16 mouse cellular contexts compared by ENCODE assay signal in the genomic region with DNA sequence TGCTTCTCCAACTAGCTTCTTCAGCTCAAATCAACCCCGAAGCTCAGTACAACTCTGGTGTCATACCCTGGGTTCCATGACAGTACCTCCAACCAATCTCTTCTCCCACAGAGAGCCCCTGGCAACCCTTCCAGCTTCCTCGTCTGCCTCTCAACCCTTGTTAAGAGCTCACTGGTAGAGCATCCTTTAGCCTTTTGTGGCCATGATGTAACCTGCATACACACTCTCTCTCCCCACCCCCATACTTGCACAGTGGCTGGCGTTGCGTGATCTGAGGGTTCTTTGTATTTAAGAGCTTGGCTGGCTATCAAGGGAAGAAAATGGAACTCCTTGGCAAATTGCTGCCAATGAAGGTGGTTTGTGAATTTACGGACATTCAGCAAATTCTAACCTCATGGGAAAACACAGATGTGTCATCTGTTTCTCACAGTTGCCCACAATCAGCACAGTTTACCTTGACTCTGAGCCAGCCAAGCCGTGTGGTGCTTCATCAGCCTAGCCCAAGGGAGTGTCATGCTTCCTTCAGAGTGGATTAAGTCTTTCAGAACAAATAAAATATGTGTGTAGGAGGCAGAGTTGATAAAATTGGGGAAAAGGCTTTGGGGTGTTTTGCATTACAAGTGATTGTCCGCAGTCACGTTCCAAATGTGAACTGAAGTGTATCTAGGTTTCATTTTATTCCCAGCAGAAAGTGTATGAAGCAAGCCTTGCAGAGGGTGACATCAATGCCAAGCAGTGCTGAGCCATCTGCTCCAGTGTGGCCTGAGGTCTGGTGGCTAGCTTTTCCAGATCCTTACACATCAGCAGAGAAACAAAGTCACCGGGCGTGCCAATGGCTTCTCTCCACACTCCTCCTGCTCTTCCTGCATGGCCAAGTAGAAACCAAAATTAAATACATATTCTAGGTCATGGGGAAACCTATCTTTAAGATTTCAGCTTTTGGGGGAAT. TPM values are rescaled to one million over a fixed set of nuclear protein-coding genes. Genes with fewer than 3 reads are reported as not detected.
DNase-seq lines count a peak whose midpoint lies in the region; ATAC-seq and TF ChIP-seq lines count a peak whose summit lies in the region.
"Had no signal": no experiment of that assay in that cellular context is flagged by ENCODE, and none has a peak within 500 bp of the region (broad histone marks: within the 10 kb centered on the region; RNA-seq: fewer than 3 reads in every experiment).

No protein-coding gene starts in this region.

- no peaks in the 10 kb centered on the region; the same call in 1 of the 2 replicates for H3K4me1 ChIP-seq in hindbrain, embryonic 16.5 days (ENCODE audit: control insufficient read depth, insufficient read depth, low read depth, low read length)
- no peaks in the 10 kb centered on the region for H3K4me1 ChIP-seq in neural tube, embryonic 15.5 days
- H3K4me1 ChIP-seq: hindbrain, embryonic 13.5 days; liver, embryonic 15.5 days had no signal

- no peak overlapping the region for H3K9ac ChIP-seq in hindbrain, embryonic 16.5 days (ENCODE audit: low read depth, low read length)
- no peak overlapping the region for H3K9ac ChIP-seq in neural tube, embryonic 15.5 days (replicated peaks)
- H3K9ac ChIP-seq: hindbrain, embryonic 13.5 days; liver, embryonic 15.5 days had no signal

- no peak overlapping the region for H3K4me3 ChIP-seq in myocyte
- H3K4me3 ChIP-seq in hindbrain, embryonic 16.5 days (ENCODE audit: low read length): no peak overlapping the region
- no peak overlapping the region for H3K4me3 ChIP-seq in neural tube, embryonic 15.5 days (replicated peaks)
- H3K4me3 ChIP-seq: hindbrain, embryonic 13.5 days; liver, embryonic 15.5 days had no signal

- 64% methylated on average over 10 of the region's 10 CpGs for WGBS in hindbrain, embryonic 16.5 days
- 71% methylated on average over 10 of the region's 10 CpGs for WGBS in neural tube, embryonic 15.5 days

- H3ac ChIP-seq in myocyte (ENCODE audit: control insufficient read depth, insufficient read length): no peak overlapping the region

- intact Hi-C loops in left cerebral cortex, postnatal 10 days (cut with DNase I): no loop called here

- DNase-seq in adrenal gland, postnatal 14 days: peak; percentile 40
- no peak for DNase-seq in adrenal gland, adult 18-20 months (ENCODE audit: low spot score in 2 of 2)
- peak; percentile 8 to 25 for DNase-seq in left cerebral cortex, adult 18-20 months (ENCODE audit: low spot score in 2 of 2)
- no peak for DNase-seq in left cerebral cortex, postnatal 10 days (ENCODE audit: extremely low spot score in 1 of 2, low spot score in 2 of 2)
- peak; percentile 25 for DNase-seq in cerebellum, adult 11-12 months
- DNase-seq: B cell, adult 2 months; embryo, embryonic 11 days; kidney, postnatal 36 days; lung, postnatal 4 days had no signal

- no peaks in the 10 kb centered on the region for H3K27me3 ChIP-seq in myocyte (ENCODE audit: control insufficient read depth, insufficient read depth, insufficient read length)
- no peaks in the 10 kb centered on the region for H3K27me3 ChIP-seq in hindbrain, embryonic 16.5 days (replicated peaks; ENCODE audit: control insufficient read depth, insufficient read depth, low read length)
- no peaks in the 10 kb centered on the region for H3K27me3 ChIP-seq in neural tube, embryonic 15.5 days (replicated peaks)
- H3K27me3 ChIP-seq: hindbrain, embryonic 13.5 days; liver, embryonic 15.5 days had no signal

- H3K4me2 ChIP-seq in myocyte (ENCODE audit: low read depth): peak overlapping the region; percentile 58
- H3K4me2 ChIP-seq in hindbrain, embryonic 16.5 days (ENCODE audit: low read length): no peak overlapping the region
- H3K4me2 ChIP-seq in neural tube, embryonic 15.5 days: no peak overlapping the region
- H3K4me2 ChIP-seq: hindbrain, embryonic 13.5 days; liver, embryonic 15.5 days had no signal

- H3K36me3 ChIP-seq in myocyte (ENCODE audit: control insufficient read depth, insufficient read depth): no peaks in the 10 kb centered on the region
- no peaks in the 10 kb centered on the region for H3K36me3 ChIP-seq in hindbrain, embryonic 16.5 days (ENCODE audit: control insufficient read depth, insufficient read depth, low read length)
- H3K36me3 ChIP-seq in neural tube, embryonic 15.5 days: no peaks in the 10 kb centered on the region
- H3K36me3 ChIP-seq: hindbrain, embryonic 13.5 days; liver, embryonic 15.5 days had no signal

- no peak for ATAC-seq in hindbrain, embryonic 16.5 days
- no peak for ATAC-seq in neural tube, embryonic 15.5 days (ENCODE audit: low FRiP score)

- no peak overlapping the region for H3K27ac ChIP-seq in hindbrain, embryonic 16.5 days (ENCODE audit: low read depth, low read length)
- no peak overlapping the region for H3K27ac ChIP-seq in neural tube, embryonic 15.5 days (replicated peaks)
- H3K27ac ChIP-seq: hindbrain, embryonic 13.5 days; liver, embryonic 15.5 days had no signal

- no peak for TF ChIP-seq POLR2A in myocyte (IDR thresholded peaks at IDR 0.05; ENCODE audit: insufficient read length, low read depth)

- H3K9me3 ChIP-seq in hindbrain, embryonic 16.5 days (ENCODE audit: control insufficient read depth, low read length): no peaks in the 10 kb centered on the region
- H3K9me3 ChIP-seq in neural tube, embryonic 15.5 days (replicated peaks): no peaks in the 10 kb centered on the region
- H3K9me3 ChIP-seq: hindbrain, embryonic 13.5 days; liver, embryonic 15.5 days had no signal

- no peaks in the 10 kb centered on the region for H3K79me2 ChIP-seq in myocyte (ENCODE audit: control insufficient read depth, insufficient read depth)

TF ChIP-seq in myocyte, 11 proteins besides CTCF, POLR2A, EP300 and RAD21:
- TF ChIP-seq MYOD1 (IDR thresholded peaks at IDR 0.05; ENCODE audit: control insufficient read depth in 1 of 3, insufficient read length in 2 of 3, low read depth in 2 of 3) (peak in 1 of 3 experiments; percentile 35), MYOG (IDR thresholded peaks at IDR 0.05; ENCODE audit: control insufficient read depth in 1 of 3, insufficient read depth in 1 of 3, insufficient read length in 2 of 3, low read depth in 2 of 3) (peak in 1 of 3 experiments; percentile 31), SRF (IDR thresholded peaks at IDR 0.05; ENCODE audit: control insufficient read depth, insufficient read length, low read depth) (peak; percentile 5), TCF12 (IDR thresholded peaks at IDR 0.05; ENCODE audit: insufficient read depth, poor library complexity, severe bottlenecking) (no peak), TCF3 (IDR thresholded peaks at IDR 0.05; ENCODE audit: insufficient read length, low read depth) (no peak), USF1 (IDR thresholded peaks at IDR 0.05; ENCODE audit: low read depth) (no peak), CEBPB (IDR thresholded peaks at IDR 0.05; ENCODE audit: insufficient read depth, poor library complexity, severe bottlenecking) (peak; percentile 75; the same call in 1 of the 2 replicates), MAX (IDR thresholded peaks at IDR 0.05; ENCODE audit: low read depth) (no peak), POLR2AphosphoS2 (IDR thresholded peaks at IDR 0.05; ENCODE audit: insufficient read length, low read depth) (no peak), REST (IDR thresholded peaks at IDR 0.05; ENCODE audit: insufficient read depth, insufficient read length) (no peak), E2F4 (IDR thresholded peaks at IDR 0.05; ENCODE audit: insufficient read depth) (no peak)

RNA-seq across cellular contexts. Expression of a gene that starts 23.8 kb away (rescaled TPM):
- total RNA-seq in adrenal gland, postnatal 14 days (2021): 3.9 and 81.6 TPM in 2 replicates
- not detected for total RNA-seq in adrenal gland, adult 18-20 months (2021)
- total RNA-seq in left cerebral cortex, adult 18-20 months (2021): under 1 TPM; 0.30 to 0.44 TPM
- total RNA-seq in left cerebral cortex, postnatal 10 days (2021): 1 to 10 TPM; 1.3 to 1.9 TPM
- 0.53 TPM for polyA plus RNA-seq in myocyte (2012; fragmentation: generic; extraction: Trizol)
- polyA plus RNA-seq in hindbrain, embryonic 16.5 days (2015; fragmentation: Nextera tagmentation; extraction: Ambion mirVana): not detected in 2 replicates
- polyA plus RNA-seq in neural tube, embryonic 15.5 days (2015; fragmentation: Nextera tagmentation; extraction: Ambion mirVana): 0.95 TPM in 1 of 2 replicates, not detected in the other
- total RNA-seq: heart, adult 8-10 months; monocyte, adult 5-6 weeks had no signal
- polyA plus RNA-seq: hindbrain, embryonic 13.5 days had no signal

RNA-seq across cellular contexts. Expression of a gene that starts 42.4 kb away (rescaled TPM):
- 14.0 and 16.2 TPM in 2 replicates for total RNA-seq in adrenal gland, postnatal 14 days (2021)
- 10 to 100 TPM; 13.6 to 20.2 TPM for total RNA-seq in adrenal gland, adult 18-20 months (2021)
- 10 to 100 TPM; 36.0 to 39.0 TPM for total RNA-seq in left cerebral cortex, adult 18-20 months (2021)
- 10 to 100 TPM; 37.8 to 40.5 TPM for total RNA-seq in left cerebral cortex, postnatal 10 days (2021)
- 7.2 TPM for polyA plus RNA-seq in myocyte (2012; fragmentation: generic; extraction: Trizol)
- polyA plus RNA-seq in hindbrain, embryonic 16.5 days (2015; fragmentation: Nextera tagmentation; extraction: Ambion mirVana): 40.7 and 42.5 TPM in 2 replicates
- 34.9 and 38.1 TPM in 2 replicates for polyA plus RNA-seq in neural tube, embryonic 15.5 days (2015; fragmentation: Nextera tagmentation; extraction: Ambion mirVana)

Comparison
In these comparisons a context has a peak if more than half of its experiments do, and no peak if none do; other contexts are left out.
1. DNase-seq: peak in adrenal gland, postnatal 14 days (single experiment), left cerebral cortex, adult 18-20 months (2 of 2) and cerebellum, adult 11-12 months (single experiment); none in adrenal gland, adult 18-20 months (0 of 2) and left cerebral cortex, postnatal 10 days (0 of 2).